Mouse (Mus musculus): ENCODE results near the gene Rbm7. TPM values are rescaled to one million over a fixed set of nuclear protein-coding genes. Genes with fewer than 3 reads are reported as not detected.

Rbm7 gene
- polyA plus RNA-seq, 1 experiment from 2014 or later, result 132 TPM

DNA sequence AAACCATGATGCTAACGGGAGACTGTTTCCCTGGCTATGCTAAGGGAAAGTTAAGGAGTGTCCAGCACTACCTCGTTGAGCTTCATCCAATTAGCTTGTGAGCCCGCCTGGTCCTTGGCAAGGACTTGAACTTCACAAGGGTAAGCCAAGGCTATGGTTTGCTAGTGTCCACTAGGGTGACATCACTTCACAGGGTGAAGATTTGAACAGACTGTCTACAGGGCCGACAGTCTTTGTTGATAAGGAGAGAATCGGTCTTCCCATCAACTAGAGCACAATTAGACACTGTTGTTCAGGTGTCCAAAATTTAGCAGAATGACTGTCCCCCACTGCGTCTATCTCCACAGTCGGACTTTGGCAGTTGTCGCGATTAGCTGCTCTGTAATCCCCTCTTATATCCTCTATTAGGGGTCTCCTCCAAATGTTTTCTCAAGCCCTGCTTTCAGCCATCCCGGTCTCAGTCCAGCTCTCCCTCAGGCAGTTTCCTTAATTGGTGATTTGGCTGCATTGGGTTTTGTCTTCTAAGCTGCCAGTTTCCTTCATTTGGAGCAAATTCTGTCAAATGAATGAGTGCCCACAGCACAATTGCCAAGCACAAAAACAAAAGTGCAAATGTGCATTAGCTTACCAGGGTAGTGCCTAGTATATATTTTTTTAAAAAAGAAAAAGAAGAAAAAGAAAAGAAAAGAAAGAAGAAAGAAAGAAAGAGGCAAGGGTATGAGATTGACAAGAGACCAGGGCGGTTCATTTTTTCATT, 21.7 kb upstream of the Rbm7 start:
- TF ChIP-seq CTCF (IDR thresholded peaks at IDR 0.05; ENCODE audit: low read depth), result no peak
- Histone ChIP-seq H3K9me3 (replicated peaks; ENCODE audit: low read length) (no peaks in the 10 kb centered on the region), H3K4me1 (replicated peaks; ENCODE audit: insufficient read depth, low read length) (no peaks in the 10 kb centered on the region), H3K4me2 (ENCODE audit: low read length) (no peak overlapping the region), H3K27ac (no peak overlapping the region), H3K4me3 (replicated peaks; ENCODE audit: low read depth, low read length) (no peak overlapping the region), H3K9ac (ENCODE audit: low read depth, low read length) (no peak overlapping the region), H3K36me3 (ENCODE audit: insufficient read depth, low read length) (no peaks in the 10 kb centered on the region), H3K27me3 (ENCODE audit: insufficient read depth, low read length) (no peaks in the 10 kb centered on the region)
- no peak for DNase-seq (ENCODE audit: low spot score)
- ATAC-seq (replicated peaks; ENCODE audit: low FRiP score, low read depth), result no peak
- 82% methylated on average over 11 of the region's 11 CpGs for WGBS

DNA sequence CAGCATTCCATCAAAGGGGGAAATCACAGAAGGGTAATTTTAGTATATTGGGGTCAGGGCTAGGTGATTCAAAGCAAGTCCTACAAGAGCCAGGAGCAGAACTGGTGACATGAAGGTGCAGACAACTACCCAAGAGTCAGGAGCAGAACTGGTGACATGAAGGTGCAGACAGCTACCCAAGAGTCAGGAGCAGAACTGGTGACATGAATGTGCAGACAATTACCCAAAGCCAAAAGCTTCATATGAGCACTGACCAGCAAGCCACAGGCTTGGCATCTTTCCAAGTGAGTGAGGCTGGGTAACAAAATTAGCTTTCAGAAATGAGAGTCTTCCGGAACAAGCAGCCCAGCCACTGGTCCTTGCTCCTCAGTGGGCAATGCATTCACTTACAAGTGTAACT, 20.2 kb upstream of the Rbm7 start:
- H3K36me3 ChIP-seq (ENCODE audit: insufficient read depth, low read length), result no peaks in the 10 kb centered on the region
- H3K4me2 ChIP-seq (ENCODE audit: low read length), result no peak overlapping the region
- no peaks in the 10 kb centered on the region for H3K9me3 ChIP-seq (replicated peaks; ENCODE audit: low read length)
- H3K27ac ChIP-seq, result no peak overlapping the region
- no peak overlapping the region for H3K4me3 ChIP-seq (replicated peaks; ENCODE audit: low read depth, low read length)
- DNase-seq (ENCODE audit: low spot score) (no peak), ATAC-seq (replicated peaks; ENCODE audit: low FRiP score, low read depth) (no peak)
- no peak overlapping the region for H3K9ac ChIP-seq (ENCODE audit: low read depth, low read length)
- no peak for TF ChIP-seq CTCF (IDR thresholded peaks at IDR 0.05; ENCODE audit: low read depth)
- no peaks in the 10 kb centered on the region for H3K27me3 ChIP-seq (ENCODE audit: insufficient read depth, low read length)
- WGBS, result 63% methylated on average over 1 of the region's 1 CpGs
- no peaks in the 10 kb centered on the region for H3K4me1 ChIP-seq (replicated peaks; ENCODE audit: insufficient read depth, low read length)

DNA sequence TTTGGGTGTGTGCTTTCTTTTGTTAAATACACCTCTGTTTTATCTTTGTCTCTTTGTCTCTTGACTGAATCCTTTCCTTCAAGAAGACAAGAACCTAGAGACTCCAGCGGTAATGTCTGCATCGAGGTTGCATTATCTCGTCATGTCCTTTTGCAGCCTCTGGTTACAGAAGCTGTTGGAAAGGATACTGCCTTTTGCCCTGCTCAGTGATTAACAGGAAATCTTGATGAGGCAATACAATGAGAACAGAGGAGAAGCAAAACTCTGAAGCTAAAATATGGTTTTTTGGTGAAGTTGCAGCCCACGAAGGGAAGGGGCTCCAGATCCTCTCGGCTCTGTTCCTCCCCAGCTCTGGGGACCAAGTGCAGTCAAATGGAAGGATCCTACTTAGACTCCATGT, 15.0 kb upstream of the Rbm7 start:
- no peak overlapping the region for H3K4me2 ChIP-seq (ENCODE audit: low read length)
- no peak for DNase-seq (ENCODE audit: low spot score)
- no peak for TF ChIP-seq CTCF (IDR thresholded peaks at IDR 0.05; ENCODE audit: low read depth)
- H3K4me3 ChIP-seq (replicated peaks; ENCODE audit: low read depth, low read length), result no peak overlapping the region
- no peaks in the 10 kb centered on the region for H3K36me3 ChIP-seq (ENCODE audit: insufficient read depth, low read length)
- no peaks in the 10 kb centered on the region for H3K9me3 ChIP-seq (replicated peaks; ENCODE audit: low read length)
- H3K9ac ChIP-seq (ENCODE audit: low read depth, low read length), result no peak overlapping the region
- no peak for ATAC-seq (replicated peaks; ENCODE audit: low FRiP score, low read depth)
- WGBS, result 88% methylated on average over 5 of the region's 5 CpGs
- H3K27me3 ChIP-seq (ENCODE audit: insufficient read depth, low read length), result no peaks in the 10 kb centered on the region
- no peak overlapping the region for H3K27ac ChIP-seq
- H3K4me1 ChIP-seq (replicated peaks; ENCODE audit: insufficient read depth, low read length), result no peaks in the 10 kb centered on the region

DNA sequence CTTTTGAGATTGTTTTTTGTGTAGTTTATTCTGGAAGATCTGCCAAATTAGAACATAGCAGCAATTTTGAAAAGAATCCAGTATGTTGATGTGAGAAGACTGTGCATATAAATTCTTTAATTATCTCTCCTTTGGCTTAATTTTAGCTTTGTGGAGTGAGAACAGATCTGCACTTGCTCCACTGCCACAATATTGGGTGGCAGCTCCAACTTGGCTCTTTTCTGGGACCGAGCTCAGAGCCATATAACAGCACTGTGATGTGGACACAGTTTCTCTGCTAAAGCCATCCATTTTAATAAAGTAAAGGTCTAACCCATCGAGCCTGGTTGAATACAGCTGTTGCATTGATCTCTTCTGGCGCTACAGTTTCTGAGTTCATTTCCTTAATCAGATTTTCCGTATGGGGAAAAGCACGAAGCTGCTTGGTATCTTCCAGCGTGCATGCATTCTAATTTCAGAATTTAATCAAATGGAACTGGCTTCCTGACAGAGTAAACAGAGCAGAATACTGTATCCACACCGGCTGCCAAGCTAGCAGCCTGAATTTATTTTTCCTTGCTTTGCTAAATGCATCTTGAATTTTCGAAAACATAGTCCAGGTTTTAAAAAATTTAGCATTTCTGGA, 9.8 kb upstream of the Rbm7 start:
- H3K4me2 ChIP-seq (ENCODE audit: low read length), result no peak overlapping the region
- H3K4me3 ChIP-seq (replicated peaks; ENCODE audit: low read depth, low read length), result no peak overlapping the region
- H3K9ac ChIP-seq (ENCODE audit: low read depth, low read length), result no peak overlapping the region
- no peaks in the 10 kb centered on the region for H3K4me1 ChIP-seq (replicated peaks; ENCODE audit: insufficient read depth, low read length)
- H3K27me3 ChIP-seq (ENCODE audit: insufficient read depth, low read length), result no peaks in the 10 kb centered on the region
- H3K36me3 ChIP-seq (ENCODE audit: insufficient read depth, low read length), result no peaks in the 10 kb centered on the region
- H3K27ac ChIP-seq, result no peak overlapping the region
- DNase-seq (ENCODE audit: low spot score), result no peak
- 60% methylated on average over 8 of the region's 8 CpGs for WGBS
- ATAC-seq (replicated peaks; ENCODE audit: low FRiP score, low read depth), result no peak
- H3K9me3 ChIP-seq (replicated peaks; ENCODE audit: low read length), result no peaks in the 10 kb centered on the region
- no peak for TF ChIP-seq CTCF (IDR thresholded peaks at IDR 0.05; ENCODE audit: low read depth)

DNA sequence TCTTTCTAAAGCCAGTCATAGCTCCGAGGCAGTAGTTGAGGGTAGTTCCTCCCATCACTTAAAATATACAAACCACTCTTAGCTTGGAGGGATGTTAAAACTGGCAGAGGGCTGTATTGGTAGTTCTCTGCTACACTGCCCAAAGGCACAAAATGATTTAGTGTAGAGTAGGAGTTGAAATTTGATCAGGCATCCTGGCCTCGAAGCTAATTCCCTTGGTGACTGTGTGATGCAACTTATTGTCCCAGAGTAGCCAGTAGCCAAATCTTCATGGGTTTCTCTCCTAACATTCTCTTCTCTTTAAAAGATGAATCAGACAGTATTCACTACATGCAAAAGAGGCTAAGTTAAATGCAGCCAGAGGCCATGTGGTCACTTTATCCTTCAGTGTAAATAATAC, 7.9 kb upstream of the Rbm7 start:
- WGBS, result 13% methylated on average over 2 of the region's 2 CpGs
- no peak for TF ChIP-seq CTCF (IDR thresholded peaks at IDR 0.05; ENCODE audit: low read depth)

DNA sequence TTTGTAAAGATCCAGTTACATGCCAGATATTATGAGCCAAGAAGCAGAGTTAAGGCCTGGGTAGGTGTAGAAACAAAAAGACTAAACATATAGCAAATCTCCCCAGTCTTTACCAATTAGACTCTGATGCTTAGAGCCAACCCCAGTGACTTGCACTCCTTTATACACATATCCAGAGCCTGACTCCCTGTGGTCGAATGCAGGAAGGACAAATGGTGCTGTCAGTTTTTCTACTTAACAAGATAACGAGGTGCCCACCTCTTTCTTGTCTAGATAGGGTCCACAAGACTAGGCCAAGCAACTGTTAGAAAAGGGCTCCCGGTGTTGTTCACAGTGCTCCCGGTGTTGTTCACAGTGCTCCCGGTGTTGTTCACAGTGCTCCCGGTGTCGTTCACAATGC, 6.1 kb upstream of the Rbm7 start:
- H3K27ac ChIP-seq, result no peak overlapping the region
- H3K27me3 ChIP-seq (ENCODE audit: insufficient read depth, low read length), result no peaks in the 10 kb centered on the region
- H3K4me3 ChIP-seq (replicated peaks; ENCODE audit: low read depth, low read length), result no peak overlapping the region
- H3K9me3 ChIP-seq (replicated peaks; ENCODE audit: low read length), result no peaks in the 10 kb centered on the region
- 83% methylated on average over 7 of the region's 7 CpGs for WGBS
- DNase-seq (ENCODE audit: low spot score) (no peak), ATAC-seq (replicated peaks; ENCODE audit: low FRiP score, low read depth) (no peak)
- H3K36me3 ChIP-seq (ENCODE audit: insufficient read depth, low read length), result no peaks in the 10 kb centered on the region
- H3K4me1 ChIP-seq (replicated peaks; ENCODE audit: insufficient read depth, low read length), result peaks cover under 1% of the 10 kb centered on the region; the same call in 1 of the 2 replicates
- H3K4me2 ChIP-seq (ENCODE audit: low read length), result no peak overlapping the region
- no peak for TF ChIP-seq CTCF (IDR thresholded peaks at IDR 0.05; ENCODE audit: low read depth)
- H3K9ac ChIP-seq (ENCODE audit: low read depth, low read length), result no peak overlapping the region

More for the DNA sequence above, 7.9 kb upstream of the Rbm7 start:
- H3K4me3 ChIP-seq (replicated peaks; ENCODE audit: low read depth, low read length), result no peak overlapping the region
- no peaks in the 10 kb centered on the region for H3K9me3 ChIP-seq (replicated peaks; ENCODE audit: low read length)
- DNase-seq (ENCODE audit: low spot score), result peak; percentile 52
- no peak overlapping the region for H3K9ac ChIP-seq (ENCODE audit: low read depth, low read length)
- H3K36me3 ChIP-seq (ENCODE audit: insufficient read depth, low read length), result no peaks in the 10 kb centered on the region
- no peak overlapping the region for H3K27ac ChIP-seq
- no peaks in the 10 kb centered on the region for H3K27me3 ChIP-seq (ENCODE audit: insufficient read depth, low read length)
- H3K4me2 ChIP-seq (ENCODE audit: low read length), result no peak overlapping the region
- H3K4me1 ChIP-seq (replicated peaks; ENCODE audit: insufficient read depth, low read length), result no peaks in the 10 kb centered on the region
- no peak for ATAC-seq (replicated peaks; ENCODE audit: low FRiP score, low read depth)
